Mouse (Mus musculus): ENCODE measurements around the gene Ntrk2. TPM values are rescaled to one million over a fixed set of nuclear protein-coding genes. Genes with fewer than 3 reads are reported as not detected.

Ntrk2 gene
- total and polyA plus RNA-seq, 3 experiments: under 0.01 TPM; not detected in 2

DNA sequence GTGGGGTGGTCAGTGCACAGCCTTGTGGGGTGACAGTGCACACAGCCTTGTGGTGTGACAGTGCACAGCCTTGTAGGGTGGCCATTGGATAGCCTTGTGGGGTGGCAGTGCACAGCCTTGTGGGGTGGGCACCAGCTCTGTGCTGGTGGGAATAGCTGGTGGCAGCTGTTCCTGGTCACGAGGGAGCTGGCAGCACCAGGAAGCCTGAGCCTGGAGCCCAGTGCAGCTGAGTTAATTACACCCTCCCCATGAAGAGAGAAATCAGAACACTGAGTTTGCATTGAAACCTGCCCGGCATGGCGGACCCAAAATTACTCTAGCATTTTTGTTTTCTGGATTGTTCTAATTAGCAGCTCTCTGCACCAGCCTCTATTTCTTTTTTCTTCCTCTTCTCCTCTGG, 259.3 kb downstream of the Ntrk2 start:
- Histone ChIP-seq H3K27me3 (ENCODE audit: control insufficient read depth in 1 of 2, insufficient read depth in 2 of 2, low read length in 2 of 2) (no peaks in the 10 kb centered on the region), H3K36me3 (ENCODE audit: control insufficient read depth in 1 of 2, insufficient read depth in 2 of 2, low read length in 2 of 2) (no peaks in the 10 kb centered on the region), H3K4me3 (ENCODE audit: control insufficient read depth in 1 of 2, insufficient read depth in 1 of 2, low read depth in 2 of 2, low read length in 2 of 2) (no peak overlapping the region), H3K9ac (ENCODE audit: control insufficient read depth, low read depth, low read length, poor library complexity, severe bottlenecking) (no peak overlapping the region), H3K79me2 (ENCODE audit: control insufficient read depth, insufficient read depth, low read length, poor library complexity) (no peaks in the 10 kb centered on the region), H3K27ac (ENCODE audit: control insufficient read depth, low read depth, low read length) (no peak overlapping the region), H3K4me1 (ENCODE audit: control insufficient read depth in 1 of 2, insufficient read depth in 2 of 2, low read length in 2 of 2) (no peaks in the 10 kb centered on the region), H3K9me3 (replicated peaks; ENCODE audit: insufficient read depth, low read length) (no peaks in the 10 kb centered on the region)
- DNase-seq (ENCODE audit: low read depth, low spot score): no peak
- no peak for TF ChIP-seq USF1 (IDR thresholded peaks at IDR 0.05; ENCODE audit: low read depth, low read length)
- no peak for TF ChIP-seq ZC3H11A (IDR thresholded peaks at IDR 0.05; ENCODE audit: low read depth, low read length)
- TF ChIP-seq NELFE (IDR thresholded peaks at IDR 0.05; ENCODE audit: low read depth, low read length): no peak
- no peak for TF ChIP-seq NRF1 (IDR thresholded peaks at IDR 0.05; ENCODE audit: insufficient read depth, low read depth, low read length, poor library complexity, severe bottlenecking)

GRCm38 (mm10) chr13:59073635-59074256, 267.4 kb downstream of the Ntrk2 start:
- Histone ChIP-seq H3K36me3 (ENCODE audit: control insufficient read depth in 1 of 2, insufficient read depth in 2 of 2, low read length in 2 of 2) (no peaks in the 10 kb centered on the region), H3K4me3 (ENCODE audit: control insufficient read depth in 1 of 2, insufficient read depth in 1 of 2, low read depth in 2 of 2, low read length in 2 of 2) (no peak overlapping the region), H3K27ac (ENCODE audit: control insufficient read depth, low read depth, low read length) (no peak overlapping the region), H3K79me2 (ENCODE audit: control insufficient read depth, insufficient read depth, low read length, poor library complexity) (no peaks in the 10 kb centered on the region), H3K9ac (ENCODE audit: control insufficient read depth, low read depth, low read length, poor library complexity, severe bottlenecking) (no peak overlapping the region), H3K4me1 (ENCODE audit: control insufficient read depth in 1 of 2, insufficient read depth in 2 of 2, low read length in 2 of 2) (no peaks in the 10 kb centered on the region), H3K9me3 (replicated peaks; ENCODE audit: insufficient read depth, low read length) (no peaks in the 10 kb centered on the region), H3K27me3 (ENCODE audit: control insufficient read depth in 1 of 2, insufficient read depth in 2 of 2, low read length in 2 of 2) (no peaks in the 10 kb centered on the region; a peak in 1 of 4 replicates)
- TF ChIP-seq ETS1 (IDR thresholded peaks at IDR 0.05; ENCODE audit: low read depth, low read length): no peak
- no peak for TF ChIP-seq JUND (IDR thresholded peaks at IDR 0.05; ENCODE audit: low read depth, low read length)
- no peak for TF ChIP-seq RCOR1 (IDR thresholded peaks at IDR 0.05; ENCODE audit: low read depth, low read length)
- TF ChIP-seq POLR2A (IDR thresholded peaks at IDR 0.05; ENCODE audit: control insufficient read depth in 1 of 2, insufficient read depth in 1 of 2, low read depth in 1 of 2, low read length in 2 of 2, poor library complexity in 1 of 2): no peak
- TF ChIP-seq GABPA (IDR thresholded peaks at IDR 0.05; ENCODE audit: low read depth, low read length): no peak
- TF ChIP-seq SMC3 (IDR thresholded peaks at IDR 0.05; ENCODE audit: low read depth, low read length): peak; percentile 18; the same call in 1 of the 2 replicates
- peak in 2 of 3 experiments; percentile 17 to 36; a peak in 5 of 6 replicates for TF ChIP-seq CTCF (IDR thresholded peaks at IDR 0.05 in 2 of 3, conservative IDR thresholded peaks at IDR 0.05 in 1 of 3; ENCODE audit: control insufficient read depth in 1 of 3, insufficient read depth in 1 of 3, low read depth in 2 of 3, low read length in 3 of 3, poor library complexity in 1 of 3, severe bottlenecking in 1 of 3)
- TF ChIP-seq TBP (IDR thresholded peaks at IDR 0.05; ENCODE audit: low read depth, low read length): no peak
- no peak for TF ChIP-seq MAFK (IDR thresholded peaks at IDR 0.05; ENCODE audit: borderline replicate concordance, low read depth, low read length)
- no peak for TF ChIP-seq ZMIZ1 (IDR thresholded peaks at IDR 0.05; ENCODE audit: low read depth, low read length)
- TF ChIP-seq POLR2AphosphoS5 (IDR thresholded peaks at IDR 0.05; ENCODE audit: borderline replicate concordance, low read depth, low read length): no peak
- TF ChIP-seq HCFC1 (IDR thresholded peaks at IDR 0.05; ENCODE audit: low read depth, low read length): no peak
- DNase-seq (ENCODE audit: low read depth, low spot score): no peak
